Mouse (Mus musculus) gastrocnemius, postnatal 14 days (tissue): ENCODE measurements at regions not wholly inside any gene's neighbourhood (a gene's known extent, or its start where the extent isn't known, plus 50 kb on each side); places are given as distances from the start of the nearest gene placed in this dataset.

Experiments
- DNase-seq: peaks from one replicate; pipeline ENCODE4 v3.0.0; 2021; ENCODE audit warnings: mixed read lengths
- intact Hi-C: fragments of 180-260 bp; cut with DNase I; formaldehyde crosslinking; loops from one replicate; pipeline ENCODE4 v1.15.1; 2025; ENCODE audit warnings: low total_unique reads

- intact Hi-C loops = no loop called here
- DNase-seq = no peak
Measured at GRCm38 (mm10) chr13:33721851-33722250, 60.6 kb downstream of the Serpinb6d start.

- intact Hi-C loops = no loop called here
Measured at GRCm38 (mm10) chr13:33762293-33763125, 80.7 kb downstream of the Serpinb6e start.

GRCm38 (mm10) chr13:33763295-33763916 is 79.8 kb downstream of the Serpinb6e start:
- intact Hi-C loops = no loop called here
- DNase-seq = no peak

More at GRCm38 (mm10) chr13:33762293-33763125, 80.7 kb downstream of the Serpinb6e start:
- peak; percentile 45 for DNase-seq
